Mouse (Mus musculus): ENCODE measurements around the gene Dennd6a. TPM values are rescaled to one million over a fixed set of nuclear protein-coding genes. Genes with fewer than 3 reads are reported as not detected.
A peak's percentile ranks its signal among the peaks of the same experiment; 100 is the strongest.

Dennd6a gene
- polyA plus RNA-seq, 1 experiment, result 63.9 TPM

- H3K4me3 ChIP-seq (ENCODE audit: low read depth, low read length), result no peak overlapping the region
- no peaks in the 10 kb centered on the region for H3K9me3 ChIP-seq (replicated peaks; ENCODE audit: control insufficient read depth, insufficient read depth, low read length, poor library complexity, severe bottlenecking)
- no peak overlapping the region for H3K9ac ChIP-seq (ENCODE audit: low read depth, poor library complexity, severe bottlenecking)
- no peak for TF ChIP-seq EP300 (IDR thresholded peaks at IDR 0.05; ENCODE audit: insufficient read depth, low read depth, low read length)
- no peak for TF ChIP-seq CTCF (IDR thresholded peaks at IDR 0.05; ENCODE audit: low read depth, low read length)
- no peak for TF ChIP-seq POLR2A (IDR thresholded peaks at IDR 0.05; ENCODE audit: insufficient read depth, low read length)
- H3K4me1 ChIP-seq (ENCODE audit: control insufficient read depth, insufficient read depth, low read length), result no peaks in the 10 kb centered on the region
- H3K27ac ChIP-seq (ENCODE audit: insufficient read depth, low read length), result no peak overlapping the region
- no peaks in the 10 kb centered on the region for H3K27me3 ChIP-seq (ENCODE audit: control insufficient read depth, insufficient read depth, low read length, poor library complexity, severe bottlenecking)
- peaks cover 22% of the 10 kb centered on the region for H3K36me3 ChIP-seq (ENCODE audit: control insufficient read depth, insufficient read depth, low read length, poor library complexity, severe bottlenecking)
These were observed 86.6 kb downstream of the Dennd6a start for GRCm38 (mm10) chr14:26660233-26660632.

- TF ChIP-seq CTCF (IDR thresholded peaks at IDR 0.05; ENCODE audit: low read depth, low read length) (no peak), POLR2A (IDR thresholded peaks at IDR 0.05; ENCODE audit: insufficient read depth, low read length) (no peak), EP300 (IDR thresholded peaks at IDR 0.05; ENCODE audit: insufficient read depth, low read depth, low read length) (no peak)
- H3K4me1 ChIP-seq (ENCODE audit: control insufficient read depth, insufficient read depth, low read length), result no peaks in the 10 kb centered on the region
- H3K9ac ChIP-seq (ENCODE audit: low read depth, poor library complexity, severe bottlenecking), result no peak overlapping the region
- H3K9me3 ChIP-seq (replicated peaks; ENCODE audit: control insufficient read depth, insufficient read depth, low read length, poor library complexity, severe bottlenecking), result no peaks in the 10 kb centered on the region
- H3K27me3 ChIP-seq (ENCODE audit: control insufficient read depth, insufficient read depth, low read length, poor library complexity, severe bottlenecking), result no peaks in the 10 kb centered on the region
- H3K4me3 ChIP-seq (ENCODE audit: low read depth, low read length), result no peak overlapping the region
- no peak overlapping the region for H3K27ac ChIP-seq (ENCODE audit: insufficient read depth, low read length)
- peaks cover 27% of the 10 kb centered on the region for H3K36me3 ChIP-seq (ENCODE audit: control insufficient read depth, insufficient read depth, low read length, poor library complexity, severe bottlenecking)
These were observed 88.4 kb downstream of the Dennd6a start for GRCm38 (mm10) chr14:26662016-26662415.

- H3K27ac ChIP-seq (ENCODE audit: insufficient read depth, low read length), result no peak overlapping the region
- H3K4me1 ChIP-seq (ENCODE audit: control insufficient read depth, insufficient read depth, low read length), result no peaks in the 10 kb centered on the region
- H3K9ac ChIP-seq (ENCODE audit: low read depth, poor library complexity, severe bottlenecking), result no peak overlapping the region
- H3K9me3 ChIP-seq (replicated peaks; ENCODE audit: control insufficient read depth, insufficient read depth, low read length, poor library complexity, severe bottlenecking), result no peaks in the 10 kb centered on the region
- TF ChIP-seq CTCF (IDR thresholded peaks at IDR 0.05; ENCODE audit: low read depth, low read length), result no peak
- TF ChIP-seq POLR2A (IDR thresholded peaks at IDR 0.05; ENCODE audit: insufficient read depth, low read length), result no peak
- no peak for TF ChIP-seq EP300 (IDR thresholded peaks at IDR 0.05; ENCODE audit: insufficient read depth, low read depth, low read length)
- H3K4me3 ChIP-seq (ENCODE audit: low read depth, low read length), result no peak overlapping the region
- no peaks in the 10 kb centered on the region for H3K27me3 ChIP-seq (ENCODE audit: control insufficient read depth, insufficient read depth, low read length, poor library complexity, severe bottlenecking)
- peaks cover 26% of the 10 kb centered on the region for H3K36me3 ChIP-seq (ENCODE audit: control insufficient read depth, insufficient read depth, low read length, poor library complexity, severe bottlenecking)
These were observed 88.8 kb downstream of the Dennd6a start for GRCm38 (mm10) chr14:26662488-26662887.

GRCm38 (mm10) chr14:26663851-26664250 is 90.2 kb downstream of the Dennd6a start:
- no peak for TF ChIP-seq EP300 (IDR thresholded peaks at IDR 0.05; ENCODE audit: insufficient read depth, low read depth, low read length)
- TF ChIP-seq POLR2A (IDR thresholded peaks at IDR 0.05; ENCODE audit: insufficient read depth, low read length), result no peak
- no peak for TF ChIP-seq CTCF (IDR thresholded peaks at IDR 0.05; ENCODE audit: low read depth, low read length)
- H3K4me3 ChIP-seq (ENCODE audit: low read depth, low read length), result no peak overlapping the region
- H3K9ac ChIP-seq (ENCODE audit: low read depth, poor library complexity, severe bottlenecking), result no peak overlapping the region
- no peaks in the 10 kb centered on the region for H3K4me1 ChIP-seq (ENCODE audit: control insufficient read depth, insufficient read depth, low read length)
- H3K27me3 ChIP-seq (ENCODE audit: control insufficient read depth, insufficient read depth, low read length, poor library complexity, severe bottlenecking), result no peaks in the 10 kb centered on the region
- H3K9me3 ChIP-seq (replicated peaks; ENCODE audit: control insufficient read depth, insufficient read depth, low read length, poor library complexity, severe bottlenecking), result no peaks in the 10 kb centered on the region
- peaks cover 26% of the 10 kb centered on the region for H3K36me3 ChIP-seq (ENCODE audit: control insufficient read depth, insufficient read depth, low read length, poor library complexity, severe bottlenecking)
- H3K27ac ChIP-seq (ENCODE audit: insufficient read depth, low read length), result no peak overlapping the region

- no peak overlapping the region for H3K27ac ChIP-seq (ENCODE audit: insufficient read depth, low read length)
- peaks cover 26% of the 10 kb centered on the region for H3K36me3 ChIP-seq (ENCODE audit: control insufficient read depth, insufficient read depth, low read length, poor library complexity, severe bottlenecking)
- no peak for TF ChIP-seq EP300 (IDR thresholded peaks at IDR 0.05; ENCODE audit: insufficient read depth, low read depth, low read length)
- no peak for TF ChIP-seq CTCF (IDR thresholded peaks at IDR 0.05; ENCODE audit: low read depth, low read length)
- no peak for TF ChIP-seq POLR2A (IDR thresholded peaks at IDR 0.05; ENCODE audit: insufficient read depth, low read length)
- H3K27me3 ChIP-seq (ENCODE audit: control insufficient read depth, insufficient read depth, low read length, poor library complexity, severe bottlenecking), result no peaks in the 10 kb centered on the region
- H3K9me3 ChIP-seq (replicated peaks; ENCODE audit: control insufficient read depth, insufficient read depth, low read length, poor library complexity, severe bottlenecking), result no peaks in the 10 kb centered on the region
- no peaks in the 10 kb centered on the region for H3K4me1 ChIP-seq (ENCODE audit: control insufficient read depth, insufficient read depth, low read length)
- peak overlapping the region; percentile 80 for H3K9ac ChIP-seq (ENCODE audit: low read depth, poor library complexity, severe bottlenecking)
- H3K4me3 ChIP-seq (ENCODE audit: low read depth, low read length), result peak overlapping the region; percentile 75
These were observed 94.3 kb downstream of the Dennd6a start for GRCm38 (mm10) chr14:26667991-26668370.

GRCm38 (mm10) chr14:26668371-26669291 is 95.0 kb downstream of the Dennd6a start:
- H3K27me3 ChIP-seq (ENCODE audit: control insufficient read depth, insufficient read depth, low read length, poor library complexity, severe bottlenecking), result no peaks in the 10 kb centered on the region
- H3K36me3 ChIP-seq (ENCODE audit: control insufficient read depth, insufficient read depth, low read length, poor library complexity, severe bottlenecking), result peaks cover 24% of the 10 kb centered on the region
- H3K4me3 ChIP-seq (ENCODE audit: low read depth, low read length), result peak overlapping the region; percentile 75
- H3K9ac ChIP-seq (ENCODE audit: low read depth, poor library complexity, severe bottlenecking), result peak overlapping the region; percentile 80
- H3K27ac ChIP-seq (ENCODE audit: insufficient read depth, low read length), result no peak overlapping the region
- no peaks in the 10 kb centered on the region for H3K9me3 ChIP-seq (replicated peaks; ENCODE audit: control insufficient read depth, insufficient read depth, low read length, poor library complexity, severe bottlenecking)
- no peaks in the 10 kb centered on the region for H3K4me1 ChIP-seq (ENCODE audit: control insufficient read depth, insufficient read depth, low read length)
- TF ChIP-seq POLR2A (IDR thresholded peaks at IDR 0.05; ENCODE audit: insufficient read depth, low read length) (no peak), EP300 (IDR thresholded peaks at IDR 0.05; ENCODE audit: insufficient read depth, low read depth, low read length) (no peak), CTCF (IDR thresholded peaks at IDR 0.05; ENCODE audit: low read depth, low read length) (no peak)
